Mouse (Mus musculus): ENCODE results near the gene Zfp872. TPM values are rescaled to one million over a fixed set of nuclear protein-coding genes. Genes with fewer than 3 reads are reported as not detected.
"Not testable (repeated sequence)": the region's sequence is repeated elsewhere in the genome, so short reads cannot be mapped to it uniquely, and the experiment has no call there.

The Zfp872 gene
- total and polyA plus RNA-seq, 3 experiments = 0.16 to 3.9 (median 1.8) TPM

GRCm38 (mm10) chr9:22169327-22169726 is 18.6 kb upstream of the Zfp872 start:
- DNase-seq = no peak

DNA sequence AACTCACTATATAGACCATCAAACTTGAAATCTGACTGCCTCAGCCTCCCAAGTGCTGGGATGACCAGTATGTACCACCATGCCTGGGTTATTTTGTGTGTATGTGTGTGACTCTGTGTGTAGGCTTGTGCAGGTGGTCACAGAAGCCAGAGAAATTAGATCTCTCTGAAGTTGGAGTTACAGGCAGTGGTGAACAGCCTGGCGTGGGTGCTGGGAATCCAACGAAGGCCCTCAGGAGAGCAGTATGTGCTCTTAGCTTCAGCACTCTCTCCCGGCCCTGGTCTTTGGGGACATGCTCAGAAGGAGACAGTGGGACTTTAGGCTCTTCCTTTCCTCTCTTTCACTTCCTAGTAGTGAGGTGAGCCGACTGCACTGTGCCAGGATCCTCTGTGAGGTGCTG is 15.6 kb upstream of the Zfp872 start:
- DNase-seq = no peak

GRCm38 (mm10) chr9:22196412-22196811 is 8.5 kb downstream of the Zfp872 start:
- DNase-seq = no peak

DNA sequence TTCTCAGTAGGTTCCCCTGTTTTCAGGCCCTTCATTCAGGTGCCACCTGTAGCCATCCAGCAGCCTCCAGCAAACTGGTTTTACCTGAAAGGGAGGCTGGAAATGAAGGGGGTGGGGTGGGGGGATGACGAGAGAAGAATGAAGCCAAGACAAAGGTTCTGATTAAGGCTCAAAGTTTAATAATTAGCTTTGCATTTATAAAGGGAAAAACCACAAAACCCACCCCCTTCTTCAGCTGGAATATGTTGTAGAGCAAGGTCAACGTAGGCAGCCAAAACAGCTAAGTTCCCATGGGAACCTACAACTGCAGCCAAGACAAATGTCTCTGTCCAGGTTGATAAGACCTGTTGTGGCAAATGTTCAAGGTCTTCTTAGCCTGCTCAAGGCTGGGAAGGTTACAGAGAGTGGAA is 25.9 kb downstream of the Zfp872 start:
- peak; percentile 64 for DNase-seq

DNA sequence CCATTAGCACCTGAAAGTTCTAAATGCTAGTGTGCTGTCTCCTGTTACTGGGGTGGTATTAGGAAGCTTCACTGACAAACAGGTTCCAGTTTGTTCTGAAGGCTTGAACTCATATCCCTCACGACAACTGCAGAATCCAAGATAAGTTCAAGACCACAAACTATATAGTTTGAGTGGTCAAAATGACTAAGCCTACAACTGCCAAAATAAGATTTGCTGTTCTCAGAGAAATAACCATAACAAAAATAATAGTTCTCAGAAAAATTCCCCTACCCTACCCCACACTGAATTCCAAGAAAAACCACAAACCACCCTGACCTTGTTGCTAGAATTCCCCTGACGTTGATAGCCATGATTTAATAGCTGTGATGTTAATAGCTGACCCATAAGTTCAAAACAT is 26.7 kb downstream of the Zfp872 start:
- DNase-seq = no peak

- DNase-seq = no peak
Measured at GRCm38 (mm10) chr9:22216705-22217104, 28.8 kb downstream of the Zfp872 start.

- no peak for DNase-seq
Measured at GRCm38 (mm10) chr9:22217858-22218493, 30.1 kb downstream of the Zfp872 start.

GRCm38 (mm10) chr9:22224066-22224465 is 36.2 kb downstream of the Zfp872 start:
- no peak for DNase-seq

- DNase-seq = peak; percentile 40
Measured at GRCm38 (mm10) chr9:22224536-22225503, 36.9 kb downstream of the Zfp872 start.

GRCm38 (mm10) chr9:22225581-22226388 is 37.9 kb downstream of the Zfp872 start, which contains the start of gene Zfp809:
Gene Zfp809 (plus strand): TSS chr9:22225714.
- peak; percentile 99 for DNase-seq

DNA sequence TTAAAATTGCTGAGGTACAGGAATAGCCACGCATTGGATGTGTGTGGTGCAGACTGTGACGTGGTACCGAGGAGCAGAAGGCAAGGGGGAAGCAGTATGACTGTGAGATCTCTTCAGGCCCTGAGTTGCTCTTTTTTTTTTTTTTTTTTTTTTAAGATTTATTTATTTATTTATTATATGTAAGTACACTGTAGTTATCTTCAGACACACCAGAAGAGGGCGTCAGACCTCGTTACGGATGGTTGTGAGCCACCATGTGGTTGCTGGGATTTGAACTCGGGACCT is 38.4 kb downstream of the Zfp872 start:
- not testable (repeated sequence) for DNase-seq

- DNase-seq = no peak
Measured at GRCm38 (mm10) chr9:22226846-22227245, 39.0 kb downstream of the Zfp872 start.

- no peak for DNase-seq
Measured at GRCm38 (mm10) chr9:22229386-22230026, 41.6 kb downstream of the Zfp872 start.

GRCm38 (mm10) chr9:22230061-22230460 is 42.2 kb downstream of the Zfp872 start:
- DNase-seq = no peak

- no peak for DNase-seq
Measured at GRCm38 (mm10) chr9:22230556-22230955, 42.7 kb downstream of the Zfp872 start.

- DNase-seq = no peak
Measured at GRCm38 (mm10) chr9:22240001-22240400, 52.1 kb downstream of the Zfp872 start.

DNA sequence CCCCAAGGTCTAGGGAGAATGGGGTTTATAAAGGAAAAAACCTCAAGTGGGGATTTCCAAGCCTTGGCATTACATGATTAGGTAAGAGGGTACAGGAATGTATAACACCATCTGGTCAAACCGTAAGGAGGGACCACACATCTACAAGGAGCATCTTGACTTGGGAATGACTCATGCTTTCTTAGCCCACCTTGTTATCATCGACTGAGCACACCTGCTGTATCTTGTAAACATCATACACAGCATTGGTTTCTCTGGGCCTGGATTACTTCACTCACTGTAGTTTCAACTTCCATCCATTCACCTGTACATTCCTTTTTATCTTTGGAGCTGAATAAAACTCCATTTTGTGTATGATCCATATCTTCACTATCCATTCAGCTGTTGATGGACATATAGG is 56.4 kb downstream of the Zfp872 start:
- no peak for DNase-seq

Other genes starting within 250 kb of the Zfp872 start
- 10 to 100 TPM; 14.2 to 18.6 TPM for gene Swsap1, start 232.3 kb upstream of the Zfp872 start, total RNA-seq (2021)
- 12.4 and 20.2 TPM in 2 replicates for gene Swsap1, start 232.3 kb upstream of the Zfp872 start, polyA plus RNA-seq (2012; rRNA removed)
- 1 to 10 TPM; 1.5 to 2.7 TPM for gene Epor, start 224.6 kb upstream of the Zfp872 start, total RNA-seq (2021)
- gene Epor, start 224.6 kb upstream of the Zfp872 start, polyA plus RNA-seq (2012; rRNA removed) = 3.7 and 6.0 TPM in 2 replicates
- 10 to 100 TPM; 14.2 to 46.9 TPM for gene Rgl3, start 198.6 kb upstream of the Zfp872 start, total RNA-seq (2021)
- gene Rgl3, start 198.6 kb upstream of the Zfp872 start, polyA plus RNA-seq (2012; rRNA removed) = 137 and 177 TPM in 2 replicates
- 1 to 10 TPM in 1 of 2 experiments, under 1 TPM in 1; 0.73 to 1.0 TPM for gene Ccdc151, start 185.5 kb upstream of the Zfp872 start, total RNA-seq (2021)
- gene Ccdc151, start 185.5 kb upstream of the Zfp872 start, polyA plus RNA-seq (2012; rRNA removed) = 0.47 and 0.73 TPM in 2 replicates
- gene Prkcsh, start 185.3 kb upstream of the Zfp872 start, total RNA-seq (2021) = 100 to 1,000 TPM; 166 to 175 TPM
- 136 and 209 TPM in 2 replicates for gene Prkcsh, start 185.3 kb upstream of the Zfp872 start, polyA plus RNA-seq (2012; rRNA removed)
- gene Elavl3, start 136.1 kb upstream of the Zfp872 start, total RNA-seq (2021) = 1 to 10 TPM; 2.1 to 2.4 TPM
- 1.3 and 1.7 TPM in 2 replicates for gene Elavl3, start 136.1 kb upstream of the Zfp872 start, polyA plus RNA-seq (2012; rRNA removed)
- not detected for gene Gm49318, start 116.8 kb upstream of the Zfp872 start, total RNA-seq (2021)
- gene Gm49318, start 116.8 kb upstream of the Zfp872 start, polyA plus RNA-seq (2012; rRNA removed) = not detected in 2 replicates
- gene Zfp653, start 116.7 kb upstream of the Zfp872 start, total RNA-seq (2021) = 1 to 10 TPM; 8.0 to 8.5 TPM
- 19.3 and 20.7 TPM in 2 replicates for gene Zfp653, start 116.7 kb upstream of the Zfp872 start, polyA plus RNA-seq (2012; rRNA removed)
- 10 to 100 TPM; 50.9 to 70.8 TPM for gene Ecsit, start 102.7 kb upstream of the Zfp872 start, total RNA-seq (2021)
- 52.6 and 65.2 TPM in 2 replicates for gene Ecsit, start 102.7 kb upstream of the Zfp872 start, polyA plus RNA-seq (2012; rRNA removed)
- 1 to 10 TPM in 1 of 2 experiments, under 1 TPM in 1; 0.58 to 3.8 TPM for gene Cnn1, start 88.9 kb upstream of the Zfp872 start, total RNA-seq (2021)
- 1.1 and 1.8 TPM in 2 replicates for gene Cnn1, start 88.9 kb upstream of the Zfp872 start, polyA plus RNA-seq (2012; rRNA removed)
- 10 to 100 TPM; 73.9 to 90.9 TPM for gene Elof1, start 70.9 kb upstream of the Zfp872 start, total RNA-seq (2021)
- gene Elof1, start 70.9 kb upstream of the Zfp872 start, polyA plus RNA-seq (2012; rRNA removed) = 157 and 159 TPM in 2 replicates
- gene Acp5, start 52.4 kb upstream of the Zfp872 start, total RNA-seq (2021) = 10 to 100 TPM; 65.9 to 86.3 TPM
- gene Acp5, start 52.4 kb upstream of the Zfp872 start, polyA plus RNA-seq (2012; rRNA removed) = 93.2 and 189 TPM in 2 replicates
- 10 to 100 TPM; 34.8 to 65.0 TPM for gene Pigyl, start 31.2 kb upstream of the Zfp872 start, total RNA-seq (2021)
- gene Pigyl, start 31.2 kb upstream of the Zfp872 start, polyA plus RNA-seq (2012; rRNA removed) = 75.3 and 79.6 TPM in 2 replicates
- gene Zfp809, start 37.6 kb downstream of the Zfp872 start, total RNA-seq (2021) = 10 to 100 TPM; 31.8 to 52.5 TPM
- 11.9 and 26.1 TPM in 2 replicates for gene Zfp809, start 37.6 kb downstream of the Zfp872 start, polyA plus RNA-seq (2012; rRNA removed)
- 1 to 10 TPM in 1 of 2 experiments, under 1 TPM in 1; 0.58 to 1.1 TPM for gene Zfp599, start 71.8 kb downstream of the Zfp872 start, total RNA-seq (2021)
- 0.04 TPM in 1 of 2 replicates, not detected in the other for gene Zfp599, start 71.8 kb downstream of the Zfp872 start, polyA plus RNA-seq (2012; rRNA removed)
- gene Zfp810, start 119.6 kb downstream of the Zfp872 start, total RNA-seq (2021) = 10 to 100 TPM in 1 of 2 experiments, 1 to 10 TPM in 1; 5.7 to 11.0 TPM
- gene Zfp810, start 119.6 kb downstream of the Zfp872 start, polyA plus RNA-seq (2012; rRNA removed) = 1.8 and 2.2 TPM in 2 replicates
- gene Anln, start 201.1 kb downstream of the Zfp872 start, total RNA-seq (2021) = 1 to 10 TPM; 3.5 to 3.6 TPM
- 0.29 and 0.48 TPM in 2 replicates for gene Anln, start 201.1 kb downstream of the Zfp872 start, polyA plus RNA-seq (2012; rRNA removed)
- gene 9530077C05Rik, start 223.4 kb downstream of the Zfp872 start, total RNA-seq (2021) = 10 to 100 TPM in 1 of 2 experiments, 1 to 10 TPM in 1; 3.7 to 11.9 TPM
- gene 9530077C05Rik, start 223.4 kb downstream of the Zfp872 start, polyA plus RNA-seq (2012; rRNA removed) = 1.2 and 1.3 TPM in 2 replicates